Mouse (Mus musculus): ENCODE data around the gene Fads1.
A peak's percentile ranks its signal among the peaks of the same experiment; 100 is the strongest.

Fads1 gene

GRCm38 (mm10) chr19:10216101-10216500, 33.4 kb downstream of the Fads1 start:
- no peak for DNase-seq

- peak in 1 of 2 experiments; percentile 13 for DNase-seq
Observed at GRCm38 (mm10) chr19:10219108-10219507, 36.4 kb downstream of the Fads1 start.

DNA sequence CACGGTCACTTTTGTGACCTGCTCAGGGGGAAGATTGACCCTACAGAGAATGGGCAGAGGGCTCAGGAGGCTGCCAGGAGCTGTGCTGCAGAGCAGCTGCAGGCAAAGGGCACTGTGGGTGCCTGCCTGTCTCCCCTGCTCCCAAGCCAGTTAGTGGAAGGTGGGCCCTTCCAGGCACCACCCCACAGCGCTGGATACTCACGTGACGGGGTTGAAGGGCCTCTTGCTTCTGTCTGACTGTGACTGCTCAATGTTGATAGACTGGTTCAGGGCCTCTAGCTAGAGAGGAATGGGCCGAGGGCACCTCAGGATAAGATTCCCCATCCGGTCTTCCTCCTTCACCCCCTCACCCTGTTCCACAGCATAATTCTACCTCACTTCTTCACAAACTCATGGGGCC, 36.9 kb downstream of the Fads1 start:
- no peak for DNase-seq

- no peak for DNase-seq
Observed at GRCm38 (mm10) chr19:10221585-10221984, 38.9 kb downstream of the Fads1 start.

DNA sequence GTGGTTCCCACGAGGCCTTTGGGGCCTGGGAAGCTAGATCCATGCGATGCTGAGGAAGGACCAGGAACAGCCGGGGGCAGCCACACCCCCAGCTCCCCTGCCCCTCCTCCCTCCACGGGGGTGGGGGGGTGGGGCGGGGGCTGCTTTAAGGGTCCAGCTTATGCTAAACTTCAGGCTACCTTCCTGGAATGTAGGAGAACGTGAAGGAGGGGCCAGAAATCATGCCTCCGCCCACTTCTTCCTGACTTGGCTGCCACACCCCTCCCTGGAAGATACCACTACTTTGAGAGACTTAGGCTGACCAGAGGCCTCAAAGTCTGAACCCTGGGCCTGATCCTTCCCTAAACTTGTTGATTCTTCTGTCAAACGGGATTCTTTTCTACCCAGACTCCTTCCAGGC, 40.0 kb downstream of the Fads1 start:
- DNase-seq, result no peak

DNA sequence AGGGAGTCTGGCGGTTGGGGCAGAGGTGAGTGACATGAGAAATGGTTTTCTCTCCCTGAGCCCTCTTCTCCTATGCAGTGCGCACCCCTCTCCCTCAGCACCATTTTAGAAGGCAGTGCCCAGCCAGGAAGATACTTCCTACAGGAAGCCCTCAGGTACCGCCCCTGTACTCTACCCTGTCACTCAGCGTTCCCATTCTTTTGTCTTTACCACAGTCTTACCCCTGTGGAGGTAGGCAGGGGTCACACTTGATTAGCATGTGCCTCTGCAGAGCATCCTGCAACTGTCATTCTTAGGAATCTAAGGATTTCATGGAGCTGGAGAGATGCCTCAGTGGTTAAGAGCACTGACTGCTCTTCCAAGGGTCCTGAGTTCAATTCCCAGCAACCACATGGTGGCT, 40.9 kb downstream of the Fads1 start:
- DNase-seq, result no peak

DNA sequence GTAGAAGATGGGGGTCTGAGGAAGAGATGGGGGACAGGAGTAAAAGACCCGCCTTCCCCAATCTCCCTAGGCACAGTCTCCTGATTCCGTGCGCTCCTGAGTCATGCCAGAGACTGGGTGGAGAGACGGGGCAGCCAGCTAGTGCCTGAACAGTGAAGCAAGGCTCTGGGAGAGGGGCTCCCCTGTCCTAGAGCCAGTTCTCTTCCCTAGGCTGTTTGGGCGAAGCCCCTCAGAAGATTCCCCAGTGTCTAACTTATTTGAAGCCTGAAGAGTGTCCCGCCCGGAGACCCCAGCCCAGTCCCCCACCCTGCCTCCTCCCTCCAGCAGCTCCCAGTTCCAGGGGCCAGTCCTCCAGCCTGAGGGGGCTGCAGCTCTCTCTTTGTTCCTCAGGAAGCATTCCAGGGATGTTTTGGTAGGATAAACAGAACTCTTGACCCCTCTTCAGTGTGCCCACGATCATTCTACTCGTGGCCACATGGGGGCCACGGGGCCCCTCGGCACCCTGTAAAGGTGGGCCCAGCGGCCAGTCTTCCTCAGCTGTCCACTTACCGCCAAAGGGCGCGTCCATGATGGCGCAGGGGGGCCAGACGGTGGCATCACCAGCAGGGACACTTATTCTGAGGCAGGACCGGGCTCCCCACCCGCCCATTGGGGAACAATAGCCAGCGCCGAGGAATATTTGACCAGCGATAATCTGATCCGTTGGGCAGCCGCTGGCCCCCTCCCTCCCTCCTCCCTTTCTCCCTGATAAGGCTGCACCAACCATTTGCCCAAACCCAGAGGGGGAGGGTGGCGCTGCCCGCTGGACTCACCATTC, 42.2 kb downstream of the Fads1 start:
- DNase-seq, result no peak

DNA sequence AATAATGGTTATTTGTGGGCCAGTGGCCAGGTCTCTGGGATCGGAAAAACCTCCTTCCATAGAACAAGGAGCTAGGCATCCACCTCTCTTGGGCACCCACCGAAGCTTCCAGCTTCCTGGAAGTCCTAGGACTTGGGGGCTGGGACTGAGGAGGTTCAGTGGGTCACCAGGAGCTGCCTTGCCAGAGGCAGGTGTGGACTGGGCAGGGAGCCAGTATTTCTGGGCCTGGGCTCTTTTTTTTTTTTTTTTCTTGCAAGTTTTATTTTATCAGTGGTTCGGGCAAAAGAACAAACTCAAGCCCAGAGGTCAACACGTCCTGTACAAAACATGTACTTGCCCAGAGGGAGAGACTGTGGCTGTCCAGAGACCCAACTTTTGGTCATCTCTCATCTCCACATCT, 43.1 kb downstream of the Fads1 start:
- DNase-seq, result no peak

DNA sequence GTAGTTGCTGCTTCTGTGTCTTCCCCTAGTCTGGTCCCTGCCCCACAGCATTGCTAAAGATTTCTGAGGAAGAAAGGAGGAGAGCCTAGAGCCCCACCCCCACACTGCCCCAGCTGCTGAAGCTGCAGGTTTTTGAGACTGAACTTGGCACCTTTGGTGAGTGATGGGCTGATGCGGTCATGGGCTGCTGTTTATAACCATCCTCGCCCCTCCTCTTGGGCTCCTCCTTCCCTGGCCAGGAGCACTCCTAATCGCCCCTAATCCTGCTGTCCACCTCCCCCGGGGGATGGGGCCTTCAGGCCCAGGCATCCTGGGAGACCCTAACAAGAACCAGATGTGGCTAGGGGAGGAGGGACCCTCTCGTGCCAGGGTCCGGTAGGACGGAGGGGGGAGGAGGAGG, 48.3 kb downstream of the Fads1 start:
- DNase-seq, result no peak

- DNase-seq, result no peak
Observed at GRCm38 (mm10) chr19:10231871-10232270, 49.2 kb downstream of the Fads1 start.

GRCm38 (mm10) chr19:10232327-10233017, 49.8 kb downstream of the Fads1 start:
- no peak for DNase-seq

DNA sequence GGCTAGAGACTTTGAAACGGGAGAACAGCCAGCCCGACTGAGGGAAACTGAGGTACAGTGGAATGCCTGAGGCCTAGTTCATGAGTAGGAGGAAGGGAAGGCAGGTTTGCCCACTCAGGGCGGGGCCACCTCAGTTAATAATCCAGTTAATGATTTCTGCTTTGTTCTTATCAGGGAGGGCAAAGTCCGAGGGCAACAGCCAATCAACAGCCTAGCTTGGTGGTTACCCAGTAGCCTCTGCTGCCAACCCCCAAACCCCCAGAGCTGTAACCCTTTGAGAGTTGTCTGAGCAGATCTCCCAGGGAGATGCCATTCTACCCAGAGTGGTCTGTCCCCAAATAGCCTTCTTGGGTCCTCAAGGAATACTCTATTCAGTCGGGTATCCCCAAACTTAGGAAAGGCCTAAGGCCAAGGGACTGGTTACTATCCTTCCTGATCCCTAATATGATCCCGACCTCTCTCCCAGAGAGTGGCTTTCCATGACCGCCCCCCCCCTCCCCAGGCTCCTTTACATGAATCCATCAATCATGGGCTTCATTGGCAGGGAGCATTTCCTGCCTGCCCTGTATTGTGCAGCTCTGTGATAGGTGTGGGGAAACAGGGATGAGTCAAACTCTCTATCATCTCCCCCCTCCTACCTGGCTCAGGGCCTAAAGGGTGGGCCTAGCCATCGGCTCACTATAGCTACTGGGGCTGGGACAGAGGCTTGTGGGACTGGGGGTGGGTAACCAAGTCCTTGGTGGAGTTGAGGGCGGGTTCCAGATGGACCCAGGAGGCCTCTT, 53.3 kb downstream of the Fads1 start:
- no peak for DNase-seq

- no peak for DNase-seq
Observed at GRCm38 (mm10) chr19:10238477-10238876, 55.8 kb downstream of the Fads1 start.

DNA sequence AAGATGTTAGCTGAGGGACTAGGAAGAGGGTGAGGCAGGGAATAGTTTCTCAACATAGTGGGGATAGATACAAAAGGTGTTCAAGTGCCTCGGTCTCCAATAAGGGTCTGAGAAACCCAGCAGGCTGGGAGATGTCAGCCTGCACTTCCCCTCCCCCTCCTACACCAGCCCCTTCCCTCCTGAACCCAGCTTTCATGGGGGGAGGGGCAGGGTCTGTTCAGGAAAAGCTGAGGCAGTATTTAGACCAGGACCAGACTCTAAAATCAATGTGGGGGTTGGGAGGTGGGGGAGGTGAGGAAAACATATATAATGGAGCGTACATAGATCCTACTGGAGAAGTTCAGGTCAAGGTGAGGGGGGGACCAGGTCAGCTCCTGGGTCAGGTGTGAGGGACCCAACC, 56.7 kb downstream of the Fads1 start:
- DNase-seq, result no peak

GRCm38 (mm10) chr19:10239975-10240653, 57.4 kb downstream of the Fads1 start:
- no peak for DNase-seq

- peak; percentile 63 to 67 for DNase-seq
Observed at GRCm38 (mm10) chr19:10240654-10241305, 58.1 kb downstream of the Fads1 start, which contains the start of gene Myrf. TSS of gene Myrf (minus strand) at chr19:10240748.

DNA sequence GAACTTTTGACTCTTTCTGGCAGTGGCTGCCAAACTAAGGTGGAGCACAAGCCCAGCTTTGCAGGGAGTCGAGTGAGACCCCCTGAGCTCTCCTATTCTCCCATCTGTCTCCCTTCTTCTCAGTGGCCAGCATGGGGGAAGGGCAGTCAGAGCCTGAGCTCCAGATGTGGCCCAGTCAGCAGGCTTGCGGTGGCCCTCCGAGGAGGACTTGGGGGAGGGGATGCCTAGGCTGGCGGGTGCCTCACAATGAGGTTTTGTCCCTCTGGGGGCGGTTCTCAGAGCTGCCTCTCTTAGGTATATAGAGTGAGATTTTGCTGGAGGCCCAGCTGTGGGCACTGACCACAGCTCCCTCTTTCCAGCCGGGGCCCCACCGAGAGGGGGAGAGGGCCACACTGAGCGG, 60.2 kb downstream of the Fads1 start:
- DNase-seq, result no peak

GRCm38 (mm10) chr19:10244183-10244582, 61.5 kb downstream of the Fads1 start:
- DNase-seq, result peak; percentile 31 to 33
